Mouse (Mus musculus) G1E (cell line): ENCODE data around the gene Grid2.

Experiments
- CTCF ChIP-seq: IDR thresholded peaks from 2 replicates; pipeline ENCODE4 v1.5.1; 2012; ENCODE audit warnings: low read depth, low read length, inconsistent platforms, mixed read lengths
- GATA1 ChIP-seq: IDR thresholded peaks from 2 replicates; pipeline ENCODE4 v1.6.1; 2012; ENCODE audit warnings: borderline replicate concordance, low read length, inconsistent platforms, mixed read lengths

DNA sequence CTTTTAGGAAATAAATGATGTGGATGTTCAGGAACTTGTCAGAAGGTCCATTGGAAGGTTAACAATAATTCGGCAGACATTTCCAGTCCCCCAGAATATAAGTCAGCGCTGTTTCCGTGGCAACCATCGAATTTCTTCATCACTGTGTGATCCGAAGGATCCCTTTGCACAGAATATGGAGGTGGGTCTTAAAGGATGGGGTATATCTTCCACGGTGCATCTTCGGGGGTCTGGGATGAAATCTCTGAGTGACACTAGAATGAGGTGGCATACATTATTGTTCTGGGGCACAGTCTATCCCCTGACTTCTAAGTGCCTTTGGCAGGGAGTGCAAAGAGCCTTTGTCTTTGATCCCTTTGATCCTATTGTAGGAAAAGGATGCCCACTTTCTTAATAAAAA is 808.2 kb downstream of the Grid2 start:
- no peak for TF ChIP-seq GATA1
- TF ChIP-seq CTCF, result no peak
